Mouse (Mus musculus) layer of hippocampus, adult 2 months (tissue): ENCODE results near the gene Arl1. TPM values are rescaled to one million over a fixed set of nuclear protein-coding genes. Genes with fewer than 3 reads are reported as not detected.

ENCODE experiments used
- DNase-seq, 2 experiments: peaks; one replicate each; pipeline ENCODE4 v3.0.0; 2022; ENCODE audit warnings: low spot score in 2 of 2
- H3K27ac ChIP-seq: fragments of 200-600 bp; 2 replicates; pipeline ENCODE4 v1.8.1; 2022
- H3K4me3 ChIP-seq: fragments of 200-600 bp; 2 replicates; pipeline ENCODE4 v1.8.1; 2022; ENCODE audit warnings: mild to moderate bottlenecking
- CTCF ChIP-seq: fragments of 200-600 bp; conservative IDR thresholded peaks from 2 replicates; pipeline ENCODE4 v1.8.1; 2022; ENCODE audit warnings: antibody characterized with exemption, mild to moderate bottlenecking, moderate library complexity
- long read RNA-seq, 2 experiments: library from polyadenylated mRNA; stranded (forward); transcript quantifications; one replicate each; pipeline ENCODE4 v2.0.0; 2021; ENCODE audit warnings: borderline mapping rate in 2 of 2
- total RNA-seq, 2 experiments: library from RNA; stranded (reverse); gene quantifications; 2 replicates each; pipeline ENCODE4 v1.2.3; 2021

Gene Arl1
- total RNA-seq = 100 to 1,000 TPM; 132 TPM
- long read RNA-seq, experiment 1, transcript Arl1-202 (6 exons, 2,080 nt) = major isoform, 140 of 146 reads
- long read RNA-seq, experiment 1, partial matches to known transcripts = 3 of 146 reads
- long read RNA-seq, experiment 1, other reads (novel, unspliced or antisense) = 3 of 146 reads
- long read RNA-seq, experiment 2, transcript Arl1-202 (6 exons, 2,080 nt) = major isoform, 232 of 248 reads
- long read RNA-seq, experiment 2, partial matches to known transcripts = 2 of 248 reads
- long read RNA-seq, experiment 2, other reads (novel, unspliced or antisense) = 14 of 248 reads

DNA sequence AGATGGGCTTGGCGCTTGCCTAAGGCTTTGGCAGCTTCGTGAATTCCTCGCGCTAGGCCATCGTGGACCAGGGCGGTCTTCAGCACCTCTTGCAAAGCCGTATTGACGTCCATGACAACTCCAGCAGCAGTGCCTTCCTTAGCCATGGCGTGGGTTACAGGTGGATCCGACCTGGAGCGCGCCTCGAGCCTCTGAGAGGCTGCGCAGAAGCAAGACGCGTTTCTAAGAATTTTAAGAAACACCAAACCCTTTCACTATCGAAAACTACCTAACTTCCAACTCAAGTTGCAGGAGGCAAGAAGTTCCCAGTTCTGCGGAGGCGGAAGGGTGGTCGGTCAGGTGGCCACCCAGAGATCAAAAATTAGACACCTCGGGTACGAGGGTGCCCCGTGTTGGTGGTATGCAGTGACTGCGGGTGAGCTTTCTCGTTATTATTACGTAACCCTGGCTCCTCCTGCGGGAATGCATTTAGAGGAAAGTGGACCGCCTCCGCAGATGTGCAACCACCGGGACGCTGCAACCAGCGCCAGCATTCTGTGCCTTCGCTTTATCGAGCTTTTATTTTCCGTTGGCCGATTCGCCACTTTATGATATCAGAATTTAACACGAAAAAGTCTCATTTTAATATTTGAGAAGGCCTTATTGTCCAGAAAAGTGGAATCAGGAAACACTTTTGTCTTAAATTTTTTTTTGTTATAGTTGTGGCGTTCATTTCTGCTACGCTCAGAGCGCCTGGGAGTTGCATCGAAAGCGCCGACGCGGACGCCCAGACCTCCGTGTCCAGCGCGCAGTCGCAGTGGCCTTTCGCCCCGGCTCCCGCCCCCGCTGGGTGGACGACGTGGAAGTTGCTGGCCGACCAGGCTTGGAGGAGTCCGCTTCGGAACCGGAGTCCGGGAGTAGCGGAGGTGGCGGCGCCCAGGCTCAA, at the start of gene Arl1:
Gene Arl1, plus strand, starts transcription at position 288 of the 925 bp plus-strand sequence.
- DNase-seq = peak; percentile 88 to 93
- H3K27ac ChIP-seq = peak within 1 kb of the TSS; percentile 97
- TF ChIP-seq CTCF = peak; percentile 36
- H3K4me3 ChIP-seq = peak within 1 kb of the TSS; percentile 90

DNA sequence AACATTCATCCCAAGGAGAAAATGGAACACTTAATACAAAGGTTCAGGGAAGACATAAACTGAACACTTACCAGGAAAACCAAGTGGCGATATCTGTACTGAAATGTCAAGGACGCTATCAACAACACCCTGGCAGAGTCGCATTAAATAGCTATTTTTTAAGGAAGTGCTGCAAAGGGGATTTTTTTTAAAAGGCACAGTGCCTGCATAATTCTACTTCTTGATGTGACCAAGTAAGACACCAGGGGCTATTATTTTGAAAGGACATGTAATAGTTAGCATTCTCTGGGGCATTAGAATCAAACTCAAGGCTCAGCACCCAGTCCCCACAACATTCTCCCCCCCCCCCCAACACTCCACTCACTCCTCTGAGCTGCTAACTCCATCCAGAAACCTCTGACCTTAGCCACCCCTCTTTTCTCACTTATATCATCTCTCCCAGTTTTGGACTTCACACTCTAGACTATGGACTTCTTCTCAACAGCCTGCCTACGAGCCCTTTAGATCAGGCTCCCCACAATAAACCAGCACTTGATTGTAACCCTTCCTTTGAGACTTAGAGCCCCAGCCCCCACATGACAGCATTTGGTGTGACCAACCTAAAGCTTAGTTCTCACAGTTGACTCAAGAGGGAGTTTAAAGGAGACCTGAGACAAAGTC, 47.6 kb upstream of the Arl1 start:
- H3K27ac ChIP-seq = no peak overlapping the region
- TF ChIP-seq CTCF = no peak
- DNase-seq = no peak
- H3K4me3 ChIP-seq = no peak overlapping the region

DNA sequence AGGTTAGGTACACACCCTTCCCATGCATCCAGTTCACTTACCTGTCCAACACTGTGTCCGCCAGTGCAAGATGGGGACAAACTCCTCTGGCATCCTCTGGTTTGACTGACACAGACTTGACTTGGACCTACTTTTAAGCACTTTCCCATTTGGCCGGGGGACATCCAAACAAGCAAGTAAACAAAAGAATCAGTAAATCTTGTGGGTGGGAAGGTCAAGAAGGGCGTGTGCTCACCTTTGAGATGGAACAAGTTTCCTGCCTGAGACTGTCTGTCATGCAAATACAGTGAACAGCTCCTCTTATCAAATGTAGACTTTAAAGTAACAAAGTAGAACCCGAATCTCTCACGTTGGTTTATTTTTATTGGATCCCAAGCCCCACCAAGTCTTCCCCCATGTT, 45.7 kb upstream of the Arl1 start, which contains the start of gene Spic:
Gene Spic, minus strand, starts transcription at position 91 of the 400 bp plus-strand sequence.
- H3K27ac ChIP-seq = no peak within 1 kb of the TSS
- DNase-seq = no peak
- no peak for TF ChIP-seq CTCF
- H3K4me3 ChIP-seq = no peak within 1 kb of the TSS

DNA sequence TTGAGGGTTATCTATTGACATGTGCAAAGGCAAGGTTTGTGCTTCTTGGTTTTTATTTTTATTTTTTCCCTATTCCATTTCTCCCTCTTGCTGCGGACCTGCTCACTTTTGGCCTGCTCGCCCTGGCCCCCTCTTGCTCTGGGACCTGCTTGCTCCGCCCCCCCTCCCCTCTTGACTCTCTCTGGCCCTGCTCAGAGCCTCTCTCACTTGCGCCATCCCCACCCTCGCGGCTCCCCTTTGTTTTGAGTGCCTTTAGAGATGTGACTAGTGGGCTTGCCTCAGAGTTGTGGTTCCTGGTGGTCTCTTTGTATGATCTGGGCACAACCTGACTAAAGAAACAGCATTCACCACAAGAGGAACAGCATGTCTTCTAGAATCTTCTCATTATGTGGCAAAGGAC, 29.7 kb upstream of the Arl1 start:
- TF ChIP-seq CTCF = no peak
- H3K4me3 ChIP-seq = no peak overlapping the region
- no peak overlapping the region for H3K27ac ChIP-seq
- DNase-seq = no peak

DNA sequence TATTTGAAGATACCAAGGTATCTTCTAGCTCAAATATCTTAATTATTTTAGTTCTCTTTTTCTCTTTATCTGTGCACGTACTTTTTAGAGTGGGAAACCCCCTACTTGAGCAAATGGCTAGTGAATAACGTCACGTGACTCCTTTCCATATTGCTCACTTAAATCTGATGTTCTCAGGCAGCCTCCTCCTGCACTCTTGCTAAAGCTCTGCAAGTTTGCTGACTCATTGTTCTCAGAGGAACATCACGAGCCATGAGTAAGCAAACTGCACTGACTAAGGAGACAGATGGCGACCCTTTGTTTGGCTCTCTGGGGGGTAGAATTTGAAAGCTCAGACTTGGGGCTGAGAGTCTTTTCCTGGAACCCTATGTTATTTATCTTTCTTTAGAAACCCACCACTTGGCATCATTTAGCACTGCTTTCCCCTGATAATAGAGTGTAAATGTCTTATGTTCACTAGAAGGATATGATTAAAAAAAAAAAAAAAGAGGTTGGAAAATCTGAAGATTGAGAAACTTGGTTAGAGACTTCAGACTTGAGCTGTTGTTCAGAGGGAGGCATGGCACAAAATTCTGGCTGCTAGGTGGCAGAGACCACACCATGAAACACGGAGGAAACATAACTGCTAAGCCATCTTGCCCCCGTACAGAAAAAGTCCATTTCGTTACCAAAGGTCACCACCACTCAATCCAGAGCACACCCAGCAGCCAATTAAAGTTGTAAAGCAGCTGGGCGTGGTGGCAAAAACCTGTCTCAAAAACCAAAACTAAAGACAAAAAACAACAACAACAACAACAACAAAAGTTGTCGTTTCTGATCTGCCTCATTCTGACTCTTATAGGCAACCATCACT, 21.8 kb upstream of the Arl1 start:
- peak overlapping the region; percentile 46 for H3K27ac ChIP-seq
- H3K4me3 ChIP-seq = no peak overlapping the region
- peak; percentile 35 to 78 for DNase-seq
- TF ChIP-seq CTCF = no peak

DNA sequence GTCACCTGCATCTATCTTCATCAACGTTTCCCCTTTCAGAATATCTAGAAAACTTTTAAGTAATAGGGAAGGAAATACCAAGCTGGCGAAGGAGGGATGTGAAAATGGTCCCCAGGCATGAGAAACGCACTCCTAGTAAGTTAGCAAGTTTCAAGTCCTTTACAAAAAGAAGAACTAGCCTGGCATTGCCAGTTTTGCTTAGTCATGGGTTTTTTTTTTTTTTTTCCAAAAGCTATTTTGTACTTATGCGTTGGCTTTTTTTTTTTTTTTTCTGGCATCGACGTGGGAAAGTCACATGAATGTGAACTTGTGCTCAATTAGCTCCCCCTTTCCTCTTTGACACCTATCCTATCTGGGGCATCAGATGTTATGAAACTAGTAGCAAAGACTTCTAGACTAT, 18.3 kb upstream of the Arl1 start:
- Histone ChIP-seq H3K27ac (no peak overlapping the region), H3K4me3 (no peak overlapping the region)
- no peak for DNase-seq
- no peak for TF ChIP-seq CTCF

DNA sequence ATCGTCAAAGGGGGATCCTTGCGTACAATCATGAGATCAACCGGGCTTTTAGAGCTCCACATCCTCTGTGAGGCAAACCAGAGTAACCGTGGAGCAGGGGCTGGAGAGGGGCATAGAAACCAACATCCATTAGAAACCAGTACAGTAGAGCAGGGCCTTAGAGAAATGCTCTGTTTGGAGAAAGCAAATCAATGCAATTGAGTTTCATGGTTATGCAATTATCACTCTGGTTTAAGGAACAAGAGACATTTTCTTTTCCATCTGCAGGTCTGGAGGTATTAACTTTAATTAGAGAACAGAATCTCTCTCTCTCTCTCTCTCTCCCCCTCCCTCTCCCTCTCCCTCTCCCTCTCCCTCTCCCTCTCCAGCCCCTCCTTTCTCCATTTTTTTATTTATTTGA, 15.9 kb upstream of the Arl1 start:
- Histone ChIP-seq H3K27ac (no peak overlapping the region), H3K4me3 (no peak overlapping the region)
- no peak for DNase-seq
- no peak for TF ChIP-seq CTCF

DNA sequence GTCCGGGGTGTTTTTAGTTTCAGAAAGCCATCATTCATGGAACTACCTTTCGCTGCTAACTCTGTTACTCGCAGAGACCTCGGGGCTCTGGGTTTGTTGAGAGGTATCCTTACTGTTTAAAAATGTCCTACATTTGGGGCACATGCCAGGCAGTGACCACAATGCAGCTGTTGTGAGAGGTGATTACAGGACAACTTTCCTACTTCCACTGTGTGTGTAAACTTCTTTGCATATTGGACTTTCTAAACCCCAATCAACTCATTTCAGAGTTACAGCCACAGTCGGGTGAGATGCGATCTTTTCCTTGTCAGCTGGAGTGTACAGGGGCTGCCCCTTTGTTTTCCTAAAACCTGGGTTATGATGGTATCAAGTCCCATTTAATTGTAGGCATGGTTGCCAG, 15.0 kb upstream of the Arl1 start:
- Histone ChIP-seq H3K27ac (no peak overlapping the region), H3K4me3 (no peak overlapping the region)
- no peak for DNase-seq
- no peak for TF ChIP-seq CTCF

DNA sequence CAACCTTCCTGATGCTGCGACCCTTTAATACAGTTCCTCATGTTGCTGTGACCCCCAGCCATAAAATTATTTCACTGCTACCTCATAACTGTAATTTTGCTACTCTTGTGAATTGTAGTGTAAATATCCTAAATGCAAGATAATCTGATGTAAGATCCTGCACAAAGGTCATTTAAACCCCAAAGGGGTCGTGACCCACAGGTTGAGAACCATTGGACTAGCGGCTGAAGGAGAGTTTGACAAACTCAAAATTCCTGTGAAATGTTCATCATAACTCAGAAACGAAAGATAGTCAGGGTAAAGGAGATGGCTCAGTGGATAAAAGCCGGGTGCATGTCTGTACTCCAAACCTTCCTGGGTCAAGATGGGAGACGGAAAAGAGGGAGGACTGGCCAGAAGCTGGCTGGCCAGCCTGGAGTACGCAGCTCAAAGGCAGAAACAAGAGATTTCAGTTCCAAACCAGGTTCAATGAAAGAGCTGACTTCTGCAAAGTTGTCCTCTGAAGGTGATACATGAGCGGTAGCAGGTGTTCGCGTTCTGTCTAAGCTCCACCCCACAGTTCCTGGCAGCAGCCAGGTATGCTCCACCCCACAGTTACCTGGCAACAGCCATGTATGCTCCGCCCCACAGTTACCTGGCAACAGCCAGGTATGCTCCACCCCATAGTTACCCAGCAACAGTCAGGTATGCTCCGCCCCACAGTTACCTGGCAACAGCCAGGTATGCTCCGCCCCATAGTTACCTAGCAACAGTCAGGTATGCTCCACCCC, 13.5 kb upstream of the Arl1 start:
- DNase-seq = no peak
- Histone ChIP-seq H3K27ac (no peak overlapping the region), H3K4me3 (no peak overlapping the region)
- no peak for TF ChIP-seq CTCF

DNA sequence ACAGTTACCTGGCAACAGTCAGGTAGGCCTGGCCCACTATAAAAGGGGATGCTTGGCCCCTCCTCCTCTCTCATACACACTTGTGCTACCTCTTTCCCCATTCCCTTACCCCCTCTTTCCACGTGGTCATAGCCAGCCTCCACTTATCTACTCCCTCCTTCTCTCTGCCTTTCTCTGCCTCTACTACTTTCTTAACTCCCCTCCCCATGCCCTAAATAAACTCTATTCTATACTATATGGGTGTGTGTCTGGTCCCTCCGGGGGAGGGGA, 13.0 kb upstream of the Arl1 start:
- no peak for TF ChIP-seq CTCF
- Histone ChIP-seq H3K4me3 (no peak overlapping the region), H3K27ac (no peak overlapping the region)
- DNase-seq = no peak

DNA sequence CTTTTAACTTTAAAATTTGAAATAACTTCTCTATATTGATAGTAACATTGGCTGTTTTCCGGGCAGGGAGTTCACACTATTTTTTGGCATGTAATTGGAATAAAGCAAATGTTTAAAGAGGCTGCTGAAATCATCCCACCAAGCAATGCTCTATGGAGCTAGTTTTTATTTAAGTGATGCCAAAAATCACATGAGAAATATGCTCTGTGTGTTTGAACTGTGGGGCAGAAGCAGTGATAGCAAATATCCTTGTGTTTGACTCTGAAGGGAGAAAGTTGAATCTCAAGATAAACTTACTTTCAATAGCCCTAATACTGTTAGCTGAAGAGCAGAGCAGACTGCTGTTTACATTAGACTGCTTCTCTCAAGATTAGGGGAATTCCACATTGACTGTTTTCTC, 11.0 kb upstream of the Arl1 start:
- TF ChIP-seq CTCF = no peak
- Histone ChIP-seq H3K4me3 (no peak overlapping the region), H3K27ac (no peak overlapping the region)
- DNase-seq = no peak

DNA sequence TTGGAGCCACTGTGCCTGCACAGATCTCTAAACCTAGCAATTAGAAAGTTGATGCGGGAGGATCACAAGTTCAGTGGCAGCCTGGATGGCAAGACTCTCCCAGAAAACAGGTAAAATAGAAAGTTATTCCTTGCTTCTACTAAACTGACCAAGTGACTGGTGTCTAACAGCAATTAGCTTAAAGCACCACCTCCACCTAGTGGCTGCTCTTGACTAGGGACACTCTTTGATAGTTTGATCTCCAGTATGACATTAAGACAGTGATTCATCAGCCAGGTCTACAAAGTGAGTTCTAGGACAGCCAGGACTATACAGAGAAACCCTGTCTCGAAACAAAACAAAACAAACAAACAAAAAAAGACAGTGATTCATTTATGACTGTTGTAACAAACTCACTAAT, 5.3 kb upstream of the Arl1 start:
- Histone ChIP-seq H3K27ac (no peak overlapping the region), H3K4me3 (no peak overlapping the region)
- DNase-seq = no peak
- TF ChIP-seq CTCF = peak; percentile 75
